Mouse (Mus musculus) erythroblast, embryonic 14.5 days (primary cell): ENCODE results near the gene Adam23. TPM values are rescaled to one million over a fixed set of nuclear protein-coding genes. Genes with fewer than 3 reads are reported as not detected.

Experiments
- H3K27me3 ChIP-seq: 2 replicates; pipeline ENCODE4 v1.6.1; 2012; ENCODE audit warnings: inconsistent platforms; ENCODE audit not compliant: control insufficient read depth
- H3K36me3 ChIP-seq: 2 replicates; pipeline ENCODE4 v1.6.1; 2012; ENCODE audit warnings: mild to moderate bottlenecking, inconsistent platforms; ENCODE audit not compliant: control insufficient read depth
- H3K4me1 ChIP-seq: 2 replicates; pipeline ENCODE4 v1.6.1; 2012; ENCODE audit warnings: inconsistent platforms; ENCODE audit not compliant: control insufficient read depth
- H3K4me3 ChIP-seq: replicated peaks from 2 replicates; pipeline ENCODE3; 2012; ENCODE audit warnings: moderate library complexity, mild to moderate bottlenecking, inconsistent platforms
- H3K9me3 ChIP-seq: 2 replicates; pipeline ENCODE4 v1.6.1; 2012; ENCODE audit warnings: low read length, inconsistent platforms, mixed read lengths; ENCODE audit not compliant: control insufficient read depth
- GATA1 ChIP-seq: IDR thresholded peaks from 2 replicates; pipeline ENCODE4 v1.6.1; 2012; ENCODE audit warnings: low read length, inconsistent platforms, mixed read lengths
- TAL1 ChIP-seq: IDR thresholded peaks from 3 replicates; pipeline ENCODE4 v1.6.1; 2012; ENCODE audit warnings: low read length, inconsistent platforms, mixed read lengths
- polyA plus RNA-seq: library from polyadenylated mRNA; stranded (reverse); fragments of >175 nt; gene quantifications from 2 replicates; pipeline ENCODE4 v1.2.3, GENCODE M21; 2012

The Adam23 gene
- polyA plus RNA-seq, 1 experiment: not detected

GRCm38 (mm10) chr1:63508801-63509200, 63.1 kb downstream of the Adam23 start:
- no peaks in the 10 kb centered on the region for H3K36me3 ChIP-seq
- TF ChIP-seq TAL1 (no peak), GATA1 (no peak)
- no peaks in the 10 kb centered on the region for H3K4me1 ChIP-seq
- no peaks in the 10 kb centered on the region for H3K9me3 ChIP-seq
- no peaks in the 10 kb centered on the region for H3K27me3 ChIP-seq
- no peak overlapping the region for H3K4me3 ChIP-seq

GRCm38 (mm10) chr1:63511416-63511815, 65.7 kb downstream of the Adam23 start:
- Histone ChIP-seq H3K27me3 (no peaks in the 10 kb centered on the region), H3K9me3 (no peaks in the 10 kb centered on the region), H3K4me1 (no peaks in the 10 kb centered on the region), H3K36me3 (no peaks in the 10 kb centered on the region), H3K4me3 (no peak overlapping the region)
- no peak for TF ChIP-seq TAL1
- no peak for TF ChIP-seq GATA1

- Histone ChIP-seq H3K36me3 (no peaks in the 10 kb centered on the region), H3K4me1 (no peaks in the 10 kb centered on the region), H3K4me3 (no peak overlapping the region), H3K9me3 (no peaks in the 10 kb centered on the region), H3K27me3 (no peaks in the 10 kb centered on the region)
- TF ChIP-seq TAL1: no peak
- no peak for TF ChIP-seq GATA1
Measured at GRCm38 (mm10) chr1:63517800-63518199, 72.1 kb downstream of the Adam23 start.

- TF ChIP-seq GATA1: no peak
- TF ChIP-seq TAL1: no peak
- no peak overlapping the region for H3K4me3 ChIP-seq
- no peaks in the 10 kb centered on the region for H3K36me3 ChIP-seq
- H3K4me1 ChIP-seq: no peaks in the 10 kb centered on the region
- H3K27me3 ChIP-seq: no peaks in the 10 kb centered on the region
- H3K9me3 ChIP-seq: no peaks in the 10 kb centered on the region
Measured at GRCm38 (mm10) chr1:63518814-63519213, 73.1 kb downstream of the Adam23 start.

- no peaks in the 10 kb centered on the region for H3K9me3 ChIP-seq
- H3K4me3 ChIP-seq: no peak overlapping the region
- H3K36me3 ChIP-seq: no peaks in the 10 kb centered on the region
- no peaks in the 10 kb centered on the region for H3K4me1 ChIP-seq
- TF ChIP-seq TAL1 (no peak), GATA1 (no peak)
- H3K27me3 ChIP-seq: no peaks in the 10 kb centered on the region
Measured at GRCm38 (mm10) chr1:63529901-63530300, 84.2 kb downstream of the Adam23 start.

- no peaks in the 10 kb centered on the region for H3K27me3 ChIP-seq
- H3K36me3 ChIP-seq: no peaks in the 10 kb centered on the region
- no peak overlapping the region for H3K4me3 ChIP-seq
- H3K4me1 ChIP-seq: no peaks in the 10 kb centered on the region
- no peaks in the 10 kb centered on the region for H3K9me3 ChIP-seq
- TF ChIP-seq TAL1 (no peak), GATA1 (no peak)
Measured at GRCm38 (mm10) chr1:63534271-63534827, 88.7 kb downstream of the Adam23 start.

- Histone ChIP-seq H3K27me3 (no peaks in the 10 kb centered on the region), H3K4me1 (no peaks in the 10 kb centered on the region), H3K4me3 (no peak overlapping the region), H3K36me3 (no peaks in the 10 kb centered on the region), H3K9me3 (no peaks in the 10 kb centered on the region)
- TF ChIP-seq GATA1 (no peak), TAL1 (no peak)
Measured at GRCm38 (mm10) chr1:63539884-63540613, 94.4 kb downstream of the Adam23 start.

GRCm38 (mm10) chr1:63544122-63544521, 98.4 kb downstream of the Adam23 start:
- TF ChIP-seq GATA1 (no peak), TAL1 (no peak)
- H3K27me3 ChIP-seq: no peaks in the 10 kb centered on the region
- H3K4me1 ChIP-seq: no peaks in the 10 kb centered on the region

GRCm38 (mm10) chr1:63553039-63553438, 107.3 kb downstream of the Adam23 start:
- H3K4me1 ChIP-seq: no peaks in the 10 kb centered on the region
- no peaks in the 10 kb centered on the region for H3K36me3 ChIP-seq
- no peak for TF ChIP-seq GATA1
- no peak for TF ChIP-seq TAL1
- no peaks in the 10 kb centered on the region for H3K27me3 ChIP-seq
- no peaks in the 10 kb centered on the region for H3K9me3 ChIP-seq
- H3K4me3 ChIP-seq: no peak overlapping the region

More at GRCm38 (mm10) chr1:63544122-63544521, 98.4 kb downstream of the Adam23 start:
- H3K4me3 ChIP-seq: no peak overlapping the region
- H3K36me3 ChIP-seq: no peaks in the 10 kb centered on the region
- H3K9me3 ChIP-seq: no peaks in the 10 kb centered on the region
